In the genomic region with DNA sequence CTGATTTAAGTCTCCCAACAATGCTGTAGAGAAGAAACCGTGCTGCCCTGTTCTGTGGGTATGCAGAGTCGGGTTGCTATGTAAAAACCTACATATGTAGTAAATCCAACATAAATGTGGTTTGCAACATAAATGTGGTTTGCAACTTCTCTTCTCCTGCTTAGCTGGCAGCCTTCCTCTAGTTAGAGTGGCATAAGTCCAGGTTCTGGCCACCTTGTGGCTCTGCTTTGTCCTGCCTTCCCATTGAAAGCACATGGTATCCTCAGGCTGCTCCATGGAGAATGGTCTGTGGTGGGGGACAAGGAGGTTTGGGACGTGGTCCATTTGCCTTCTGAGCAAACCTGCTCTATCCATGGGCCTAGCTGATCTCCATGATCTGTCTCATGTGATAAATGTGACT, we compare ENCODE assay signal across 21 mouse cellular contexts. TPM values are rescaled to one million over a fixed set of nuclear protein-coding genes. Genes with fewer than 3 reads are reported as not detected.
DNase-seq lines count a peak whose midpoint lies in the region; ATAC-seq and TF ChIP-seq lines count a peak whose summit lies in the region.
"Had no signal": no experiment of that assay in that cellular context is flagged by ENCODE, and none has a peak within 500 bp of the region (broad histone marks: within the 10 kb centered on the region; RNA-seq: fewer than 3 reads in every experiment).

No protein-coding gene starts in this region.

- no peaks in the 10 kb centered on the region for H3K27me3 ChIP-seq in kidney, adult 2 months (replicated peaks; ENCODE audit: control insufficient read depth, insufficient read depth, low read length)
- H3K27me3 ChIP-seq: CH12.LX; embryonic facial prominence, embryonic 15.5 days; liver, embryonic 15.5 days; midbrain, embryonic 15.5 days; neural tube, embryonic 15.5 days had no signal

- WGBS in kidney, adult 2 months: 95% methylated on average over 3 of the region's 3 CpGs

- TF ChIP-seq CTCF in kidney, adult 2 months (conservative IDR thresholded peaks at IDR 0.05; ENCODE audit: insufficient read depth, insufficient read length, low read depth, low read length): peak; percentile 38; the same call in 1 of the 2 replicates

- no peak for TF ChIP-seq POLR2A in kidney, adult 2 months (IDR thresholded peaks at IDR 0.05; ENCODE audit: low read depth, low read length)

- no peaks in the 10 kb centered on the region for H3K36me3 ChIP-seq in kidney, adult 2 months (ENCODE audit: control insufficient read depth, insufficient read depth, low read length)
- H3K36me3 ChIP-seq: embryonic facial prominence, embryonic 15.5 days; hindbrain, embryonic 10.5 days; limb, embryonic 10.5 days; liver, embryonic 15.5 days; midbrain, embryonic 15.5 days; neural tube, embryonic 15.5 days had no signal

- peak; percentile 48 to 56 for DNase-seq in cerebellum, postnatal 14 days
- no peak for DNase-seq in kidney, adult 2 months
- no peak for DNase-seq in kidney, postnatal 36 days
- peak; percentile 57 for DNase-seq in 416B (ENCODE audit: low read depth)
- no peak for DNase-seq in layer of hippocampus, postnatal 36 days
- no peak for DNase-seq in spleen, adult 12 weeks (ENCODE audit: low spot score)
- DNase-seq: heart, adult 18-20 months; kidney, adult 9 months; kidney, postnatal 4 days; layer of hippocampus, adult 9-11 months; lung, postnatal 14 days; right cerebral cortex, postnatal 25 days had no signal

- ATAC-seq in cerebellum, adult (ENCODE audit: insufficient number of reproducible peaks, low FRiP score, low TSS enrichment): no peak
- peak; percentile 32 for ATAC-seq in megakaryocyte, adult 5-6 weeks (ENCODE audit: poor library complexity, severe bottlenecking)
- ATAC-seq: midbrain, embryonic 15.5 days had no signal

- H3K4me3 ChIP-seq in kidney, adult 2 months (ENCODE audit: insufficient read depth, low read depth, low read length): no peak overlapping the region
- H3K4me3 ChIP-seq: embryonic facial prominence, embryonic 15.5 days; hindbrain, embryonic 10.5 days; limb, embryonic 10.5 days; liver, embryonic 15.5 days; midbrain, embryonic 15.5 days; neural tube, embryonic 15.5 days had no signal

- H3K4me1 ChIP-seq in kidney, adult 2 months (ENCODE audit: control insufficient read depth, insufficient read depth, low read length): peaks cover 24% of the 10 kb centered on the region

- H3K27ac ChIP-seq in kidney, adult 2 months (ENCODE audit: insufficient read depth, low read depth, low read length): no peak overlapping the region
- H3K27ac ChIP-seq: midbrain, embryonic 15.5 days; neural tube, embryonic 15.5 days had no signal

RNA-seq across cellular contexts. Expression of a gene that starts 58.3 kb away (rescaled TPM):
- 322 and 340 TPM in 2 replicates for polyA plus RNA-seq in kidney, adult 2 months (2012; rRNA removed)
- 49.7 and 49.8 TPM in 2 replicates for total RNA-seq in megakaryocyte, adult 5-6 weeks (2015)
- total RNA-seq in megakaryocyte, adult 5-6 weeks (2017): 60.0 and 61.4 TPM in 2 replicates
- total RNA-seq in layer of hippocampus, postnatal 36 days (2021): 10 to 100 TPM; 27.6 to 31.0 TPM

Comparison
In these comparisons a context has a peak if more than half of its experiments do, and no peak if none do; other contexts are left out.
1. DNase-seq: peak in cerebellum, postnatal 14 days (2 of 2) and 416B (single experiment); none in kidney, adult 2 months (single experiment), kidney, postnatal 36 days (0 of 2), layer of hippocampus, postnatal 36 days (0 of 2) and spleen, adult 12 weeks (single experiment).